Mouse (Mus musculus): ENCODE data around the gene Nrd1. TPM values are rescaled to one million over a fixed set of nuclear protein-coding genes. Genes with fewer than 3 reads are reported as not detected.
A peak's percentile ranks its signal among the peaks of the same experiment; 100 is the strongest.

Gene Nrd1
- polyA plus RNA-seq (2011; ENCODE audit: insufficient read depth, insufficient read length, low replicate concordance, missing spikeins) = 61.2 and 113 TPM in 2 replicates

DNA sequence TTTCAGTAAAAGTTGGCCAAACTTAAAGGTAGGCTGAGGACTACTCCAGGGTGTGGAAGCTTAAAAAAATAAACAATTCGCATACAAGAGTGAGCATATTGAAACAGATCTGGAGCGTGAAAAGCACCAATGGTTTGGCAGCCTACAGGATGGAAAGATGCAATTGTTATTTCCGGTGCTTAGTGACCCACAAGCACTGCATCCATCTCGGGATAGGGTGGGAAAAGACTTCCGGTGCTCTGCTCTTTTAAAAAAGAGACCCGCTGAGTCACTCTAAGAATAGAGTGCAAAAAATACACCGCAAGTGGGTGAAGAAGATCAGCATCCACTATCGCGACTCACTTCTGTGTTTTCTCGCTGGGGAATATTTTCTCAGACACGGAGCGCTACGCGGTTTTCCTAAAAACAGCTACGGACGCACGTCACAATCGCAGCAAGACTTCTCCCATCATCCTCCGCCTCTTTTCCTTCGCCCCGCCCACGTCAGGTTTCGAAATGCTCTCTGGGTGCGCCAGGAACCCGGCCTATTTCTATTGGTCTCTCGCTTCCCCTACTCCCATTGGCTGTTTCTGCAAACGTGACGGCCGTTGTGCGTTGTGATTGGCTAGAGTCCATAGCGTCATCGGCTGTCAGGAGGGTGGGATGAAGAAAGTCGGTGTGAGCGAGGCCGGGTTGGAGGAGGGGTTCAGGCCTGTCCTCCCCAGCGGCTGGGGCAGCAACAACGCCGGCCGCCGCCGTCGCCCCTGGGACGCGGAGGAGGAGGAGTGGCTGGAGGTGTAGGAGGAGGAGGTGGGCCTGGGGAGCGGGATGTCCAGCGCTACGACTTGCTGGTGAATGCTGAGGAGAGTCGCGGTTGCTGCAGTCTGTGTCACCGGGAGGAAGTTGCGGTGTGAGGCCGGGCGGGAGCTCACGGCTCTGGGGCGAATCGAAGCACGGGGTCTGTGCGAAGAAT lies at the start of gene Nrd1:
Gene Nrd1 (plus strand): TSS at position 657 of the 952 bp plus-strand sequence.
- H3K4me1 ChIP-seq (ENCODE audit: control insufficient read depth, insufficient read depth, low read length) = no peaks in the 10 kb centered on the region; the same call in 1 of the 2 replicates
- WGBS = under 1% methylated on average over 58 of the region's 58 CpGs
- H3K4me3 ChIP-seq (replicated peaks; ENCODE audit: control insufficient read depth, low read depth, low read length) = peak within 1 kb of the TSS; percentile 91
- no peak for TF ChIP-seq CTCF (IDR thresholded peaks at IDR 0.05; ENCODE audit: control insufficient read depth, insufficient read depth, low read length)
- TF ChIP-seq POLR2A (IDR thresholded peaks at IDR 0.05; ENCODE audit: borderline replicate concordance, control insufficient read depth, low read depth, low read length) = peak; percentile 98
- peak within 1 kb of the TSS; percentile 95 for H3K27ac ChIP-seq (ENCODE audit: control insufficient read depth, insufficient read depth, low read depth, low read length, poor library complexity)

DNA sequence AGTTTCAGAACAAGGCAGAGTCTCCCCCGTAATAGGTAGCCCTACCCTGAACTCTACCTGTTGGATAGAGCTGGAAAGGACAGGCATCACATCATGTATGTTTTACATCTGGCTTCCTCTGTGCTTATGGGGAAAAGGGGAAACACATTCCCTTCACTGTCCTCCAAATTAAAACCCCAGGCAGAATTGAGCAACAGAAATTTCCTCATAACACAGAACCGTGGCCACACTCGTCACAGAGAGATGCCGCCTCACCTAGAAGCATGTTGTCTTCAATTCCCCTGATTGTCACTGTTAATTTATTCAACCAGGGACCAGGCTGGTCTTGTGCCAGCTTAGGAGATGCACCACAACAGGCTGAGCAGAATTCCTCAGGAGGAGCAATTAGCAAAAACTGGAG lies 48.8 kb upstream of the Nrd1 start:
- Histone ChIP-seq H3K27ac (ENCODE audit: control insufficient read depth, insufficient read depth, low read depth, low read length, poor library complexity) (no peak overlapping the region), H3K4me3 (replicated peaks; ENCODE audit: control insufficient read depth, low read depth, low read length) (no peak overlapping the region), H3K4me1 (ENCODE audit: control insufficient read depth, insufficient read depth, low read length) (peaks cover 2% of the 10 kb centered on the region; the same call in 1 of the 2 replicates)
- no peak for TF ChIP-seq POLR2A (IDR thresholded peaks at IDR 0.05; ENCODE audit: borderline replicate concordance, control insufficient read depth, low read depth, low read length)
- no peak for TF ChIP-seq CTCF (IDR thresholded peaks at IDR 0.05; ENCODE audit: control insufficient read depth, insufficient read depth, low read length)
- 52% methylated on average over 4 of the region's 4 CpGs for WGBS

DNA sequence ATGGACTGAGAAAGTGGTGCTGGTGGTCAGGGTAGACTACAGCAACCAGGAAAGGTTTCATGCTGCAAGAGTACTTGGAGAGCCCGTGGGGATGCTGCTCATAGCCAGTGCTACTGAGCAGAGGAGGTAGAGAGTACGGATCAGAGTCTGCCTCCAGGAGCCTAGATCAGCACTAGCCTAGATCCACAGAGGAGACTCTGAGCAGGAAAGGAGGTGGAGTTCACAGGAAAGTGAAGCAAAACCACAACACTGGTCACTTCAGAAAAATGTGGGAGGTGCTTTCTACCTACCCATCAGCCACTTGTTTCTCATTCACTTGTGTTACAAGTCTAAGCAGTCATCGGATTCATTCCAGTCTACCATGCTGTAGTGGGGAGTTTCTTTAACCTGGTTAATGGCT lies 40.8 kb upstream of the Nrd1 start:
- 81% methylated on average over 3 of the region's 3 CpGs for WGBS
- H3K27ac ChIP-seq (ENCODE audit: control insufficient read depth, insufficient read depth, low read depth, low read length, poor library complexity) = peak overlapping the region; percentile 9; the same call in 1 of the 2 replicates

DNA sequence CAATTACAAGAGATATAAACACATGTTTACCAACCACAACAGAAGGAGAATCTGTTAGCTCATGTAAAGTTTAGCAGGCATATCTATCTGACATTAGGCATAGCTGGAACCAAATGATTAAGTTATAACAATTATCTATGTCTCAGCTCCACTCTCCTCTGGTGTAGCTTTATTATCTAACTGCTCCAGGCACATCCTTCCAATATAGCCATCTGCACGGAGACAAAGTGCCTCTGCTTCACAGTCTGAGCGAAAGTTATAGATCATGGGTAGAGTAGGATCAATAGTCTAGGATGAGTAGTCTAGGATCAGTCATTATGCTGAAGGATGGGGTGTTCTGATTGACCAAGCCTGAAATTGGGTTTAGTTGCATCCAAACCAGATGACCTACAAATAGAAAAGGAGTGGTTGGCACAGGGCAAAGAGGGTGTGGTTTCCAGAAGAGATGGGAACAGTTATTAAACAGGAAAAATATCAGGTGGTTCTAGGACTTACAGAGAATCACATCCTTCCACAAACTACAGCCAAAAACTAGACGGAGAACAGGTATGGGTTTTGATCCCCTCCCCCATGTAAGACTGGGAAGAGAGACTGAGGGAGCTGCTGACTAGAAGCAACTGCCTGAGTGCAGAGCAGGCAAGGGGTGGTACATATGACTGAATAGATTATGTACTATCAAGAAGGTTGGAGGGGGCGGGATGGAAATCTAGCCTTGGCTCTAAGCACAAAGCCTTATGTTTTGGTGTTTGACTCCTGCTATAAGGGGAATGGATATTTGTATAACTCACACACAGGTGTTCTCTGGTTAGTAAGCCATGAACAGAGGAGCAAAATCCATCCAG lies 39.6 kb upstream of the Nrd1 start:
- 62% methylated on average over 4 of the region's 4 CpGs for WGBS
- Histone ChIP-seq H3K4me3 (replicated peaks; ENCODE audit: control insufficient read depth, low read depth, low read length) (no peak overlapping the region), H3K4me1 (ENCODE audit: control insufficient read depth, insufficient read depth, low read length) (no peaks in the 10 kb centered on the region; the same call in 1 of the 2 replicates), H3K27ac (ENCODE audit: control insufficient read depth, insufficient read depth, low read depth, low read length, poor library complexity) (no peak overlapping the region)
- TF ChIP-seq POLR2A (IDR thresholded peaks at IDR 0.05; ENCODE audit: borderline replicate concordance, control insufficient read depth, low read depth, low read length) (no peak), CTCF (IDR thresholded peaks at IDR 0.05; ENCODE audit: control insufficient read depth, insufficient read depth, low read length) (no peak)

More for the DNA sequence above, 40.8 kb upstream of the Nrd1 start:
- no peak for TF ChIP-seq POLR2A (IDR thresholded peaks at IDR 0.05; ENCODE audit: borderline replicate concordance, control insufficient read depth, low read depth, low read length)
- TF ChIP-seq CTCF (IDR thresholded peaks at IDR 0.05; ENCODE audit: control insufficient read depth, insufficient read depth, low read length) = no peak
- Histone ChIP-seq H3K4me1 (ENCODE audit: control insufficient read depth, insufficient read depth, low read length) (no peaks in the 10 kb centered on the region; the same call in 1 of the 2 replicates), H3K4me3 (replicated peaks; ENCODE audit: control insufficient read depth, low read depth, low read length) (no peak overlapping the region)

DNA sequence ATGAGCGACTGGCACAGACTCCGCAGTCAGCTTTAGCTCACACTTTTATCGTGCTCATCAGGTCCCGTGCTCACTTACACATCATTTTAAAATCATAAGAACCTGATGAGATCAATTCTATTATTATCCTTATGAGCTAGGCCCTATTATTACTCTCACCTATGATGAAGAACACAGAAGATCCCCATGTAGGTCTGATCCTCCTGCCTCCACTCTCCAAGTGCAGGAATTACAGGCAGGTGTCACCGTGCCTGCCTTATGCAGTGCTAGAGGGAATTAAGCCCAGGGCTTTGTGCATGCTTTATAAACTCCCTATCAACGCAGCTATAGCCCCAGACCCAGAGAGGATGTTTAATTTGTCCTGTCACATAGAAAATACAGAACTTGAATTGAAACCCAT lies 37.4 kb upstream of the Nrd1 start:
- WGBS = 85% methylated on average over 6 of the region's 6 CpGs
- no peak overlapping the region for H3K27ac ChIP-seq (ENCODE audit: control insufficient read depth, insufficient read depth, low read depth, low read length, poor library complexity)
- TF ChIP-seq POLR2A (IDR thresholded peaks at IDR 0.05; ENCODE audit: borderline replicate concordance, control insufficient read depth, low read depth, low read length) (no peak), CTCF (IDR thresholded peaks at IDR 0.05; ENCODE audit: control insufficient read depth, insufficient read depth, low read length) (no peak)
- H3K4me1 ChIP-seq (ENCODE audit: control insufficient read depth, insufficient read depth, low read length) = no peaks in the 10 kb centered on the region; the same call in 1 of the 2 replicates
- H3K4me3 ChIP-seq (replicated peaks; ENCODE audit: control insufficient read depth, low read depth, low read length) = no peak overlapping the region

DNA sequence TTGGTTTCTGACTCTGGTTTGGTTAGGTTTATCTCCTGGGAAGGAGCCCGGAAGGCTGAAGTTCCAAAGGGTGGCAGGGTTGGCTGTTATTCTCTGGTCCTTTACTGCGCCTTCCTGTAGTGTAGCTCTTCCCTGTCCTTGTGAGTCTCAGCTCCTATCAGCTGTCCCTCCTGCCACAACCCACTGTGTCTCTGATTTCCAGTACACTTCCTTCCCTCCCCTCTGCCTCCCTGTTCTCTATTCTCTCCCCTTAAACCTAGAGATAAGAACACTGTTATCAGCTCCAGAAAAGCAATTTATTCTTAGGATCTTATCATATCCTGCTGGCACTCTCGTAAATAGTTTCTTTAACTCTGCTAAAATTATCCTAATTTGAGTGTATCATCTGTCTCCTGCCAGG lies 30.9 kb upstream of the Nrd1 start:
- H3K27ac ChIP-seq (ENCODE audit: control insufficient read depth, insufficient read depth, low read depth, low read length, poor library complexity) = no peak overlapping the region
- WGBS = 57% methylated on average over 3 of the region's 3 CpGs

DNA sequence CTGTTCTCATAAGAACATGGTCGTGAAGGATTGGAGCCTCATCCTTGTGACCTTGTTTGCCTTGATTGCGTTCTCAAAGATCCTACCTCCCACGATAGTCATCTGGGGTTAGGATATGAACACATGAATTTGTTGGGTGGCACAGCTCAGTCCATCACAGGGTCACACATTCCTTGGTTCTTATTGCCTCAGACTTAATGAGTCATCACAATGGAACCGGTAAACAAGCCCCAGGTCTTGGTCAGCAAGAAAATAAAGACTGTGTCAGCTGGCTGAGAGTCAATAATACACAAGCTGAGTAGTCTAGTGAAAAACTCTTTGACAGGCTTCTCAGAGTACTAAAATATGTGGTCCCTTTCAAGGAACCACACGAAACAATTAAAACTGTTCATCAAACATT lies 29.4 kb upstream of the Nrd1 start:
- Histone ChIP-seq H3K4me1 (ENCODE audit: control insufficient read depth, insufficient read depth, low read length) (no peaks in the 10 kb centered on the region), H3K27ac (ENCODE audit: control insufficient read depth, insufficient read depth, low read depth, low read length, poor library complexity) (no peak overlapping the region), H3K4me3 (replicated peaks; ENCODE audit: control insufficient read depth, low read depth, low read length) (no peak overlapping the region)
- 73% methylated on average over 5 of the region's 5 CpGs for WGBS
- TF ChIP-seq CTCF (IDR thresholded peaks at IDR 0.05; ENCODE audit: control insufficient read depth, insufficient read depth, low read length) = no peak
- TF ChIP-seq POLR2A (IDR thresholded peaks at IDR 0.05; ENCODE audit: borderline replicate concordance, control insufficient read depth, low read depth, low read length) = no peak

More for the DNA sequence above, 30.9 kb upstream of the Nrd1 start:
- Histone ChIP-seq H3K4me1 (ENCODE audit: control insufficient read depth, insufficient read depth, low read length) (no peaks in the 10 kb centered on the region), H3K4me3 (replicated peaks; ENCODE audit: control insufficient read depth, low read depth, low read length) (no peak overlapping the region)
- no peak for TF ChIP-seq POLR2A (IDR thresholded peaks at IDR 0.05; ENCODE audit: borderline replicate concordance, control insufficient read depth, low read depth, low read length)
- TF ChIP-seq CTCF (IDR thresholded peaks at IDR 0.05; ENCODE audit: control insufficient read depth, insufficient read depth, low read length) = no peak
